Mouse (Mus musculus): ENCODE measurements at regions not wholly inside any gene's neighbourhood (a gene's known extent, or its start where the extent isn't known, plus 50 kb on each side); places are given as distances from the start of the nearest gene placed in this dataset.

DNA sequence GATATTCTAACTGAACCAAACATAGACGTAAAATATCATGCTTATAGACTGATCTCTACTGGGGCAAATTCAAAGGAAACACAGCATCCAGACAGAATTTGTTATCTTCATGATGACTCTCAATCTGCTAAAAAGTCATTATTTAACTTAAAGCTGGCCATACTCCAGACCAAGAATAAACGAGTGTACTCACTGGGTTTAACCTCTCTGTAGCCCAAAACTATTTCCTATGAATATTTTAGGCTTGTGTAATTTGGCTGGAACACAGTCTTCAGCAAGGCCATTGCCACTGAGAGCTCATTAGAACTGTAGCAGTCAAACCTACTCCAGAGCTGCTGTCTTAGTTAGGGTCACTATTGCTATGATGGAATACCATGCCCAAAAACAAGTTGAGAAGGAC is 238.8 kb downstream of the Gm19410 start:
- Histone ChIP-seq H3K9me3 (ENCODE audit: low read length) (no peaks in the 10 kb centered on the region), H3K4me2 (replicated peaks; ENCODE audit: low read depth, low read length) (no peak overlapping the region), H3K27me3 (ENCODE audit: insufficient read depth, low read length) (no peaks in the 10 kb centered on the region), H3K27ac (ENCODE audit: low read length) (no peak overlapping the region), H3K4me1 (ENCODE audit: insufficient read depth, low read length) (no peaks in the 10 kb centered on the region), H3K36me3 (ENCODE audit: insufficient read depth, low read length) (no peaks in the 10 kb centered on the region), H3K9ac (replicated peaks; ENCODE audit: low read length) (no peak overlapping the region), H3K4me3 (ENCODE audit: low read length) (no peak overlapping the region)
- 70% methylated on average over 2 of the region's 2 CpGs for WGBS
- ATAC-seq (ENCODE audit: low FRiP score, low TSS enrichment) = no peak

DNA sequence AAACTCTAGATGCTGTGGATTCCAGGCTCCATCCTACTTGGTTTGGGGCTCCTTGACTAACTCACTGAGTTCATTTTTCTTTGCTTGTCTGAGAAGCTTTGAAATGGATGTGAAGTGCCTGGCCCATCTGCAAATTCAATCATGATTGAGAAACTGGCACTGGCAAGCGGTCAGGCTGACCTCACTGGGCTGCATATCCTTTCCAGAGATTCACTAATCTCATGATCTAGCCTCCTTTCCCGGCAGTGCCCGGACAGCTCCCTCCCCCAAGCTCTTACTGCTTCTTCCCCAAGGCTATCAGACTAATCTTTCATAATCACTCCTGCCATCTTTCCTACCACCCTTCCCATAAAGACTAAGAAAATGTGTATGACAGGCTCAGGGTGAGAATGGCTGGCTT is 239.9 kb downstream of the Gm19410 start:
- H3K4me2 ChIP-seq (replicated peaks; ENCODE audit: low read depth, low read length) = no peak overlapping the region
- no peak overlapping the region for H3K4me3 ChIP-seq (ENCODE audit: low read length)
- H3K9ac ChIP-seq (replicated peaks; ENCODE audit: low read length) = no peak overlapping the region
- 70% methylated on average over 3 of the region's 3 CpGs for WGBS
- H3K27ac ChIP-seq (ENCODE audit: low read length) = no peak overlapping the region
- ATAC-seq (ENCODE audit: low FRiP score, low TSS enrichment) = no peak
- no peaks in the 10 kb centered on the region for H3K4me1 ChIP-seq (ENCODE audit: insufficient read depth, low read length)
- H3K9me3 ChIP-seq (ENCODE audit: low read length) = no peaks in the 10 kb centered on the region
- H3K27me3 ChIP-seq (ENCODE audit: insufficient read depth, low read length) = no peaks in the 10 kb centered on the region
- H3K36me3 ChIP-seq (ENCODE audit: insufficient read depth, low read length) = no peaks in the 10 kb centered on the region

DNA sequence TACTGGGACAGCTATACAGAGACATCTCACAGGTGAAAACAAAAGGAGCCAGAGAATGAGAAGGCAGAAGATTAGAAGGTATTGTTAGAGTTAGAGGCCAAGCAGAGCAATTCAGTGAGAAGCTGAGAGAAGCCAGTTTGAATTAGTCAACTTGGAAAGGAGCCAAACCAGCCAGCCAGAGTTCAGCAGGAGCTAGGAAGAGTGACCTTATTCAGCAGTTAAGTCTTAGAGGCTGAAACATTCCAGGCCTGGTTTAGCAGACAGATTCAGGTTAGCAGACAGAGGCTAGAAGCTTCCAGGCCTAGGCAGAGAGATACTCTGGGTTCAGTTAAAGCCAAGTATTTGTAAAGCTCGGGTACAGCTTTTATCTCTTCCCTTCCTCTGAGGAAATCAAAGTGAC is 242.1 kb downstream of the Gm19410 start:
- no peak overlapping the region for H3K27ac ChIP-seq (ENCODE audit: low read length)
- H3K9me3 ChIP-seq (ENCODE audit: low read length) = no peaks in the 10 kb centered on the region
- ATAC-seq (ENCODE audit: low FRiP score, low TSS enrichment) = no peak
- 84% methylated on average over 1 of the region's 1 CpGs for WGBS
- H3K4me2 ChIP-seq (replicated peaks; ENCODE audit: low read depth, low read length) = no peak overlapping the region
- no peaks in the 10 kb centered on the region for H3K27me3 ChIP-seq (ENCODE audit: insufficient read depth, low read length)
- H3K4me1 ChIP-seq (ENCODE audit: insufficient read depth, low read length) = no peaks in the 10 kb centered on the region
- H3K9ac ChIP-seq (replicated peaks; ENCODE audit: low read length) = no peak overlapping the region
- no peak overlapping the region for H3K4me3 ChIP-seq (ENCODE audit: low read length)
- H3K36me3 ChIP-seq (ENCODE audit: insufficient read depth, low read length) = no peaks in the 10 kb centered on the region

DNA sequence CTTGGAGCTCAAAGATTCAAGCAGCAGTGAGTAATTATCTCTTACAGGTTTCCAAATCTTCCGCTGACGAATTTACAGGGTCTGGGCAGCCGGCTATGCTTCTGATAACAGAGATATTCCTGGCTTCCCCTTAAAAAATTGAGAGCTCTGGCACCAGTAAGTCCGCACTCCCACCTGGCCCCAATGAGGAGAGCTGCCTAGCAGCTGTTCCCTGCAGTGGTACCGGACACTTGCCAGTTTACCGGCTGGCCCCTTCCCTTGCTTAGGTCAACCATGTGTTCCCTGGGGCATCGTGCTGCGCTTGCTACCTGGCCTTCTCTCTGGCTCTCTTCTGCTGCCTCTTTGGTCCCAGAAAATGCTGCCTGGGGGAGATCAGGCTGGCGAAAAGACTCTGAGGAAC is 244.0 kb downstream of the Gm19410 start:
- 68% methylated on average over 9 of the region's 9 CpGs for WGBS

DNA sequence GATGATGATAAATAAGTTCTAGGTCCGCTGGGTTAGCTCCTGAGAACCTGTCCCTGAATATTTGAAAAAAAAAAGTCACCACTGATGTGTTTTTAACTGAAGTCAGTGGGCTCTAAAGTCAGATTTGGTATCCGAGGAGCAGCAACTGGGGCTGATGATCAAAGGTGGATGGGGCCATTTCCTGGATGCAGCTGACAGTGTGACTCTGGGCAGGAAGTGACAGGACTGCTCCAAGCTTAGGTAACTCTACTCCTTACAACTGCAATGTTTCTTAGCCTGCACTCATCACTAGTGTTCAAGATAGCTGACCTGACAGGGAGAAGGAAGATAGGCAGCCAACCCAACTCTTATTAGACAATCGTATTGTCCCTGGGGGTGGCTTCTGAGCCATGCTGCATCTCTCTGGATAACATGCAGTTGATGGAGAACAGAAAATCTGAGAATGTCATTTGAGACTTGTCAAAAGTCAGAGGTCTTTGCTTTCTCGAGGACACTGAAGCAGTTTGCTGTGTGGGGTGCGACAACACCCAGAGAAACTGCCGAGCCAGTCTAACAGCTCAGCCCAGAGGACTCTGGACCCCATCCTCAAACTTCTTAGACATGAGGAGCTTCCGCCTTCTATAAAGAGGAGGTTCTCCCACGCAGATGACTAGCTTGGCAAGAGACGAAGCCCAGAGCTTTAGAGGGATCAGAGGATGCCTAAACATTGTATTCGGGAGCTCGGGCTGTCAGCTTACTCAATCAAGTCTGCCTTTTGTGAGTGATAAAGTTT is 245.0 kb downstream of the Gm19410 start:
- Histone ChIP-seq H3K36me3 (ENCODE audit: insufficient read depth, low read length) (no peaks in the 10 kb centered on the region), H3K27ac (ENCODE audit: low read length) (no peak overlapping the region), H3K4me2 (replicated peaks; ENCODE audit: low read depth, low read length) (no peak overlapping the region), H3K4me1 (ENCODE audit: insufficient read depth, low read length) (no peaks in the 10 kb centered on the region), H3K9ac (replicated peaks; ENCODE audit: low read length) (no peak overlapping the region), H3K27me3 (ENCODE audit: insufficient read depth, low read length) (no peaks in the 10 kb centered on the region), H3K4me3 (ENCODE audit: low read length) (no peak overlapping the region), H3K9me3 (ENCODE audit: low read length) (no peaks in the 10 kb centered on the region)
- ATAC-seq (ENCODE audit: low FRiP score, low TSS enrichment) = no peak
- WGBS = 46% methylated on average over 11 of the region's 11 CpGs

More for the DNA sequence above, 244.0 kb downstream of the Gm19410 start:
- Histone ChIP-seq H3K4me1 (ENCODE audit: insufficient read depth, low read length) (no peaks in the 10 kb centered on the region), H3K4me2 (replicated peaks; ENCODE audit: low read depth, low read length) (no peak overlapping the region), H3K9ac (replicated peaks; ENCODE audit: low read length) (no peak overlapping the region), H3K4me3 (ENCODE audit: low read length) (no peak overlapping the region), H3K27me3 (ENCODE audit: insufficient read depth, low read length) (no peaks in the 10 kb centered on the region), H3K36me3 (ENCODE audit: insufficient read depth, low read length) (no peaks in the 10 kb centered on the region), H3K27ac (ENCODE audit: low read length) (no peak overlapping the region), H3K9me3 (ENCODE audit: low read length) (no peaks in the 10 kb centered on the region)
- no peak for ATAC-seq (ENCODE audit: low FRiP score, low TSS enrichment)

DNA sequence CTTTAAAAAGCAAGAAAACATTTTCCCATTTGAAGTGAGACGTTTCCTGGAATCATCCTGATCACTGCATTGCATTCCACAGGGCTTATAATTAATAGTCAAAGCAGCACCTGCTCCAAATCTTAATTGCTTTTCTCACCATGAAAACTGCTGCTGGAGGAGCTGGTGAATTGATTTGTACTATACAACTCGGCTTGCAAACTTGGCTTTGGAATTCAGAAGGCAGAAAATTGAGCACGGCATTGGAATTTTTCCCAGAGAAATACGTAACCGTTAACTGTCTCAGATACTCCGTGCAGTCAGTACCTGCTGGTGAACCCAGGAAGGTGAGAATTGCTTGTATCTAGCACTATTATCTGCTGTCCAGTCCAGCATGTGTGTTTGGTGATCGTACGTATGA is 249.3 kb downstream of the Gm19410 start:
- Histone ChIP-seq H3K36me3 (ENCODE audit: insufficient read depth, low read length) (no peaks in the 10 kb centered on the region), H3K4me2 (replicated peaks; ENCODE audit: low read depth, low read length) (no peak overlapping the region), H3K9ac (replicated peaks; ENCODE audit: low read length) (no peak overlapping the region), H3K4me1 (ENCODE audit: insufficient read depth, low read length) (peaks cover 7% of the 10 kb centered on the region; the same call in 1 of the 2 replicates), H3K4me3 (ENCODE audit: low read length) (no peak overlapping the region), H3K9me3 (ENCODE audit: low read length) (no peaks in the 10 kb centered on the region), H3K27ac (ENCODE audit: low read length) (no peak overlapping the region), H3K27me3 (ENCODE audit: insufficient read depth, low read length) (no peaks in the 10 kb centered on the region)
- 66% methylated on average over 8 of the region's 8 CpGs for WGBS
- no peak for ATAC-seq (ENCODE audit: low FRiP score, low TSS enrichment)

DNA sequence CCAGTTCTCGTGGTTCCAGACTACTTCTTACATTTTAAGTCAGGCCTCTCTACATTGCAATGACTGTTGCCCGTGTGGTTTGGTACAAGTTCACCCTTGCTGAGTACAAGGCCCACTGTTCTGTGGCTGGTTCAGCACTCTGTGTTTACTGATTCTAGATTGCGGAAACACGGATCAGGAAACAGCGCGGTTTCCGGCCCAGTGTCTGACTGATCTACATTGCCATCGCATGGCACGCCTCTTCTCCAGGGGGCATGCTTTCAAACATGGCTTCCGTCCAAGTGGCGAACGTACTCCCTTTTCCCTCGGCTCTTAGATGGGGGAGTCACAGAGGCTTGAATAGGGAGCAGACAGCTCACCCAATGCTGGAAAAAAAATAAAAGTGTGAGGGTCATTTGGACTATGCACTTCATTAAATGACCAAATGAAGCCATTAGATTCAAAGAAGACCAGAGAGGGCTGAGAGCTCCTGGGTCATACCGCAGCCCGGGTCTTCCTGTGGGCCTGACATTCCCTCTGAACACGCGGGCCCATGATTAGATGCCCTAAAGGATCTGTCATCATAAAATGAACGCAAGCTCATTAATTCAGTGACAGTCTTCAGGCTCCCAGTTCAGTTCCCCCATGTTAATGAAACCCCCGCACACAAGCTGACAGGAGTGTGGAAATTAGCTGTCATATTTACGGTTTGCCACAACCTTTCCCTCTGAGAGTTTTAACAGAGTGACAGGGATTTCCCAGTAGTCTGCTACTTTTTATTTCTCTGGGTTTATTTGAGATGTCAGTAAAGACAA is 250.9 kb downstream of the Gm19410 start:
- Histone ChIP-seq H3K27ac (ENCODE audit: low read length) (no peak overlapping the region), H3K4me2 (replicated peaks; ENCODE audit: low read depth, low read length) (no peak overlapping the region), H3K9me3 (ENCODE audit: low read length) (no peaks in the 10 kb centered on the region), H3K9ac (replicated peaks; ENCODE audit: low read length) (no peak overlapping the region), H3K27me3 (ENCODE audit: insufficient read depth, low read length) (no peaks in the 10 kb centered on the region), H3K4me1 (ENCODE audit: insufficient read depth, low read length) (peaks cover 7% of the 10 kb centered on the region; the same call in 1 of the 2 replicates), H3K4me3 (ENCODE audit: low read length) (no peak overlapping the region), H3K36me3 (ENCODE audit: insufficient read depth, low read length) (no peaks in the 10 kb centered on the region)
- no peak; the same call in 1 of the 2 replicates for ATAC-seq (ENCODE audit: low FRiP score, low TSS enrichment)
- WGBS = 61% methylated on average over 20 of the region's 20 CpGs

DNA sequence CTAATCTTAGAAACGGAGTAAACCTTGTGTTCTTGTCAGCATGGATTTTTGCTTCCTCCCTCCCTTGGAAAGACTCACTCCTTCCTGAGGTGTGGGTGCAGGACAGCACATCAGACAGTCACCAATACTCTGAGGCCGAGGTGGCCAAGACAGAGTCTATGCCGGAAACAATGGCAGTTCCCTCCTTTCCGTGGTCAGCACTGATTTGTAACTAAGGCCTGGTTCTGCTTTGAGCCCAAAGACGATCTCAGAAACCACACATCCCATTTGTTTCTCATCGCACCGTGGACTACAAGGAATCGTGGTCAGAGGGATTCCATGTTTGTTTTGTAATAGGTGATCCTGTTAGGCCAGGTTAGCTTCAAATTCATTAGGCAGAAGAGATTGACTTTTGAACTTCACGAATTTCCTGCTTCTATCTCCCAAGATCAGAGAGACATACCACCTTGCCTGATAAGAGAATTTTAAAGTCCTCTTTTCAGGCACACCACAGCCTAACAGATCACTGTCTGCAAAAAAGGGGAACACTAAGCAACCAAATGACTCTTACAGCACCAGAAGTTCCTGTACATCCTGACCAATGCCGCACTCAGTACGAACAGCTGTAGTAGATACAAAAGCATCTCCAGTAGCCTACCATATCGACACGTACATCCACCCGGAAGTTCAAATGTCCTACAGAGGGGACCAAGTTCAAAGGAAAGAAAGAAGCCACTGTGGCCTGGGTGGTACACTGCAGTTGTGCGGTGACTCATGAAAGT is 253.6 kb downstream of the Gm19410 start:
- Histone ChIP-seq H3K4me3 (ENCODE audit: low read length) (no peak overlapping the region), H3K4me2 (replicated peaks; ENCODE audit: low read depth, low read length) (no peak overlapping the region), H3K36me3 (ENCODE audit: insufficient read depth, low read length) (no peaks in the 10 kb centered on the region), H3K9ac (replicated peaks; ENCODE audit: low read length) (no peak overlapping the region), H3K27ac (ENCODE audit: low read length) (no peak overlapping the region), H3K27me3 (ENCODE audit: insufficient read depth, low read length) (no peaks in the 10 kb centered on the region), H3K4me1 (ENCODE audit: insufficient read depth, low read length) (peaks cover 9% of the 10 kb centered on the region; the same call in 1 of the 2 replicates), H3K9me3 (ENCODE audit: low read length) (no peaks in the 10 kb centered on the region)
- 82% methylated on average over 15 of the region's 15 CpGs for WGBS
- ATAC-seq (ENCODE audit: low FRiP score, low TSS enrichment) = no peak

DNA sequence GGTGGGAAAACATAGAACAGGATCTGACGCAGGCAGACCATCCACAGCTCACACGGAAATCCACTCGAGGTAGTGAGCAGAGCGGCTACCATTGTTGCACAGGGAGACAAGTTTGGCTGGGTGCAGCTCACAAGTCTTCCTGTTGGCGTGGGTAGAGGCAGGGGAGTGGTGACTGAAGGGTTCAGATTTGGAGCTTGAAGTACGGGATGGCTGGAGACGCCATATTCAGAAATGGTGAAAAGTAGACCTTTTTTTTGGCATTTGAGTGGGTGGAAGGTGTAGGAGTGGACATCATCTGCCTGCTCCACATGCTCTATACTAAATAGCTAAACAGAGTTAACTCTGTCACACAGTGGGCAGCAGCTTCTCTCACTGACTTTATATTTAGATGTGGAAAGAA is 254.3 kb downstream of the Gm19410 start:
- Histone ChIP-seq H3K27ac (ENCODE audit: low read length) (no peak overlapping the region), H3K9ac (replicated peaks; ENCODE audit: low read length) (no peak overlapping the region), H3K4me1 (ENCODE audit: insufficient read depth, low read length) (peaks cover 9% of the 10 kb centered on the region; the same call in 1 of the 2 replicates), H3K36me3 (ENCODE audit: insufficient read depth, low read length) (no peaks in the 10 kb centered on the region), H3K27me3 (ENCODE audit: insufficient read depth, low read length) (no peaks in the 10 kb centered on the region), H3K4me2 (replicated peaks; ENCODE audit: low read depth, low read length) (no peak overlapping the region), H3K4me3 (ENCODE audit: low read length) (no peak overlapping the region), H3K9me3 (ENCODE audit: low read length) (no peaks in the 10 kb centered on the region)
- ATAC-seq (ENCODE audit: low FRiP score, low TSS enrichment) = no peak
- 92% methylated on average over 7 of the region's 7 CpGs for WGBS

All from kidney, embryonic 16.5 days (tissue).